Mouse (Mus musculus) CH12.LX (cell line): ENCODE measurements at regions not wholly inside any gene's neighbourhood (a gene's known extent, or its start where the extent isn't known, plus 50 kb on each side); places are given as distances from the start of the nearest gene placed in this dataset.

Experiments used
- HCFC1 ChIP-seq: IDR thresholded peaks from 2 replicates; pipeline ENCODE4 v1.6.1; 2012; ENCODE audit warnings: low read depth, mild to moderate bottlenecking, inconsistent platforms, low read length, improper control_type of control experiment
- POLR2AphosphoS2 ChIP-seq: IDR thresholded peaks from 2 replicates; pipeline ENCODE4 v1.6.1; 2011; ENCODE audit warnings: low read depth, low read length, improper control_type of control experiment

DNA sequence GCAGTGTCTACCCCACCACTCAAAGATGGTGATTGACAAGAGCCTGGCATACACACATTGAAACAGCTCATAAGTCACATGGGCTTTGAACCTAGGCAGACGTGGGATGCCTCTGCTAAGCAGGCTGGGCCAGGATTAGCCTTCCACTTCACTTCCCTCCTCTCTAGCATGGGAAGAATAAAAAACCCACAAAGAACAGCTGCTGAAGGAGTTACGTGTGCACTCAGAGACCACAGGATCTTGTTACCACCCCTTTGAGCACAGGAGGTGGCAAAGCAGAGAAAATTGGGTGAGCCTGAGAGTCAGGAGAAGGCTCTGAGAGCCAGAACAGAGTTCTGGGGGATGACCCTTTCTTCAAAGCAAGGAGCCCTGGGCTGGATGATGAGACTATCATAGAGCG is 89.6 kb upstream of the Irs2 start:
- TF ChIP-seq POLR2AphosphoS2 (no peak), HCFC1 (no peak)
